Mouse (Mus musculus): ENCODE data around the gene Kank3.

DNA sequence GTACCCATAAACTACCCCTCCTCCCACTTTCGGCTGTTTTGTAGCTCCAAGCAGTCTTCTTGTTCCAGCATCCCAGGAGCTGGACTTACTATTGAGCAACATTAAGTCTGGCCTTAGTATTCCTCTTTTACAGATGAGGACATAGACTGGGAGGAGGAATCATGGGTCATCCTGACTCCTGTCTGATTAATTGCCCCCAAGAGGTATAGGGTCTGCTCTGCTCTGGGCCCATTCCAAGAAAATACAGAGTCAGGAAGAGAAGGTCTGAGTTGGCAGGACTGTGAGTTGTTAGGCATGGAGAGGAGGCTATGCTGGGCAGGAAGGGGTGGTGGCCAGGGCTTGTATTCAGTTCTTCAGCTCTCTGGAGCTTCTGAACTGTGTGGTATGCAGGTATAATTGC, 33.9 kb downstream of the Kank3 start:
- TF ChIP-seq POLR2A (IDR thresholded peaks at IDR 0.05; ENCODE audit: borderline replicate concordance, insufficient read depth, low read length) (no peak), CTCF (IDR thresholded peaks at IDR 0.05; ENCODE audit: borderline replicate concordance, insufficient read depth, low read depth, low read length) (no peak)
